Mouse (Mus musculus) thymus, postnatal 36 days (tissue): Measurements from ENCODE around the gene Baiap2l1.

Experiments
- DNase-seq, 2 experiments: peaks; one replicate each; pipeline ENCODE4 v3.0.0; 2022; ENCODE audit warnings: mixed read lengths in 2 of 2

Gene Baiap2l1

DNA sequence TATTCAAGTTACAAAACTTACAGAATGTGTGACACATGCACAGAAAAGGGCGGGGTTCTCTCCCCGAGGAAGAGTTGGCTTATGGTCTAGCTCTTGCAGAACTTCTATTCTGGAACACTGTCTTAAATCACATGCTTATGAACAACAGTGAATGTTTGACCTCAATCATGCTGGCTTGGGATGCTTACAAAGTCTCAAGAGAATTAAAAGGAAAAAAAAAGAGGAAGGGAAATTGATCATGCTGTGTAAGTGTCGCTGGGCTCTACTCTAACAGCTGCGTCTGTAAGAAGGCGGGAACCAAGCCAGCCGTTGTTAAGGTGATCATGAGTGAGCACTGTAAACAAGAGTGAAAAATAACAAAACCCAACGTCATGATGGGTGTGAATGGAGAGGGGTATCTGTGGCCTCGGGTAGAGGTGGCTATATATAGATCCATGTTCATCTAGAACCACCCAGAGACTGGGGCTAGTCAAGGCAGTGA is 74.3 kb downstream of the Baiap2l1 start:
- DNase-seq: no peak

DNA sequence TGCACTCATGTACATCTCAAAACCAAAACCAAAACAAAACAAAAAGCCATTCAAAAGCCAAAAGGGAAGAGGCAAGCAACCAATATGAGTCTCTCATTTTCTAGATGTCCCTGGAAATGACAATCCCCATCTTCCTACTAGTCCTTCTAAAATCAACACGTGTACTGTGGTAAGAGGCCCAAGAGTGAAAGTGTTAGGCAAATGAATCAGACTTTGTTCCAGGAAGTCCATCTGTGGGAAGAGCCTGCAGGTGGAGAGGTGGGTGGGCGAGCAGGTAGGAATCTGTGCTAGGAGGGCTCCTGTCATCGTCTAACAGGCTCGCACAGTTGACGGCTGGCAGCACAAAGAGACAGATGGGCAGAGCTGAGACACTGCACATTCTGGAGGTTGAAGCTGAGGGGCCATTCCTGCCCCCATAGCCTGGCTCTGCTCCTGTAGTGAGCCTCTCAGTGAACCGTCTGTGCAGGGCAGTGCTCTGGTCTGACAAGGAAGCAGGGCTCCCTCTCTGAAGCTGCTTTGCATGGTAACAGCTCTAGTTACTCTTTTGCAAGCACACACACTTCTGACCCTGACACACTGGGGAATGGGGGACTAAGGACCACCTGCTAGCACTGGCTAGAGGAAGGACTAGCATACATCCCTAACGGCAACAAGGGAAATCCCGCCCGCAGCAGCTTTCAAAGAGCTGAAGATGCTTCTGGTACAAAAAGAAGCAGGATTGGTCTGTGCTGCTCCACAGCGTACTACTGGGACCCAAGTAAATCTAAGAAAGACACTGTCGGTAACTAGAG is 75.2 kb downstream of the Baiap2l1 start:
- DNase-seq: no peak

DNA sequence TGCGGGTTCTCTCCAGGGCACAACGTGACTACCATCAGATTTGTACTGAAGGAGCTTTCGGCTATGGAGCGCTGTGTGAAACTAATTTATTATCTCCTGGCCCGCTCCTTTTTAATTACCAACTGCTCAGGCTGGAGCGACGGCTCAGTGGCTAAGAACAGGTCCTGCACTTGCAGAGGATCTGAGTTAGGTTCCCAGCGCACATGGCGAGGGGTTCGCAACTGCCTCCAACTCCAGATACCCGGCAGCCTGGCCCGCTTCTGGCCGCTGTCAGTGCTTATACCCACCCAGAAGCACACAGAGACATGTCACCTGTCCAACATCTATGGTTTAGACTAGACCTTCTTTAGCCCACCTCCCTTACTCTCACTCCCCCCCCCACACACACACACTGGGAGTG is 78.0 kb downstream of the Baiap2l1 start:
- no peak for DNase-seq

GRCm38 (mm10) chr5:144279081-144279541 is 78.8 kb downstream of the Baiap2l1 start:
- no peak for DNase-seq

DNA sequence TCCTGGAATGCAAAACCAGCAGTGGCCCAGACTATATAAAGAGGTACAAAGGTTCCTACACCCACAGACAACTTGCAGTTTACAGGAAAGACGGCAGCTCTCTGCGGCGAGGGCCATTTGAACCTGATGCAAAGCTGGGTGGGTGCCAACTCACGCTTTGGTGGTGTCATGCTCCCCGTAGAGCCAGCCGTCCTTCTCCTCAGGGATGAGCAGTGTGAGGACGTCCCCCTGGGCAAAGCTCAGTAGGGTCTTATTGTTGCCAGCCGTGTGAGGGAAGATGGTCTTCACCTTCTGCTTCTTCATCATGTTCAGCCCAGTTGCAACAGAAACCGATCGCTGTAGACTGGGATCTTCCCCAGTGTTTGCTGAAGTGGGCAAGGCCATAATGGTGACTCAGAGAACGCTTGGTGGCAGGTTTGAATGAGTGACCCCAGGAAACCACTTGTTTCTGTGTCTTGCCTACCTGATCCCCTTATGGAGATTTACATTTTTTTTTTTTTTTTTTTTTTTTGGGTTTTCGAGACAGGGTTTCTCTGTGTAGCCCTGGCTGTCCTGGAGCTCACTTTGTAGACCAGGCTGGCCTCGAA is 79.4 kb downstream of the Baiap2l1 start:
- no peak for DNase-seq

DNA sequence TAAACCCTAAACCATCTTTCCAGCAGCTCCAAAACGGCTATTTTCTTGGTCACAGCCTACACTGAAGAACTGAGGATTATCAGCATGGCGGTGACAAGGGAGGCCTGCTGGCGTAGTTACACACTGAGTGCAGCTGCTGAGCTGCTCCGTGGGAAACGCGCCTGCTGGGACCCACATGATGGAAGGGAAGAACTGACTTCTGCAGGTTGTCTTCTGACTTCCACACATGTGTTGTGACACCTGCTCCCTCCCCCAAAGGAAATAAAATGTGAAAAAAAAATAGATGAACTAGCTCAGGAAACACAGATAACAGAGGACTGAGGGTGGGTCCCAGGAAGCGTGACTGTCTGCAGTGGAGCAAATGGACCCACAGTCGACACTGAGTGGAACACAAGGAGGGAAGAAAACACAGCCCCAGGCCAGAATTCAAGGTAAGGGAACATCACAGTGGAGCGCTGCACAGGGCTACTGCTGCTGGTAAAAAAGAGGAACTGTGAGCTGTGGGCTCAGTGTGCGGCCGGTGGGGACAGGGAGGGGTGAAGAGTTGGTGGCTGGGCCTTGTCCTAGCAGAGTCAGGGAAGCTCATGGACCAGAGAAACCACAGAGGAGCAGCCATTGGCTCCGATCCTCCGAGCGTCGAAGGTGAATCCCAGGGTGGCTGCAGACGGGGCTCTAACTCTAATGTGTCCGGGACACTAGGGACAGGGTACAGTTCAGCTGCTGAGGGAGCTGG is 80.8 kb downstream of the Baiap2l1 start:
- DNase-seq: peak in 1 of 2 experiments; percentile 40

GRCm38 (mm10) chr5:144274904-144275303 is 83.0 kb downstream of the Baiap2l1 start:
- DNase-seq: no peak

DNA sequence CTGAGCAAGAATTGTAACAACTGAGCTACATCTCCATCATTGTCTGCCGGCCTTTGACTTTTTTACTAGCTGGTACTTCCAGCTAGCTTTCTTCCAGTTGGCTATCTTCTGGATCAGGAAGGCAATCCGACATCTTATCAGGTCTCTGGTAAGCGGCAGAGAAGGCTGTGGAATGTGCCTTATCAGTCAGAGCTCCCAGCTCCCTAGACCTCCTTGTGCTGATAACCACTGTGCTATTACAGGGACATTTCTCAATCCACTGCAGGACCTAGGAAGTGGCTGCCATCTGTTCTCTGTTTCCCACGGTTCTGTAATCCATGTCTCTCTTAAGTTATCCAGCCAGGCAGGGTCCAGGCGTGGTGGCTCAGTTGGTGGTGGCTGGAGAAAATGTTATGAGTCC is 86.1 kb downstream of the Baiap2l1 start:
- no peak for DNase-seq

GRCm38 (mm10) chr5:144271118-144271517 is 86.8 kb downstream of the Baiap2l1 start:
- DNase-seq: no peak

- DNase-seq: no peak
Observed at GRCm38 (mm10) chr5:144270420-144270819, 87.5 kb downstream of the Baiap2l1 start.

GRCm38 (mm10) chr5:144269926-144270325 is 88.0 kb downstream of the Baiap2l1 start:
- DNase-seq: no peak

GRCm38 (mm10) chr5:144267535-144268241 is 90.2 kb downstream of the Baiap2l1 start:
- DNase-seq: no peak

DNA sequence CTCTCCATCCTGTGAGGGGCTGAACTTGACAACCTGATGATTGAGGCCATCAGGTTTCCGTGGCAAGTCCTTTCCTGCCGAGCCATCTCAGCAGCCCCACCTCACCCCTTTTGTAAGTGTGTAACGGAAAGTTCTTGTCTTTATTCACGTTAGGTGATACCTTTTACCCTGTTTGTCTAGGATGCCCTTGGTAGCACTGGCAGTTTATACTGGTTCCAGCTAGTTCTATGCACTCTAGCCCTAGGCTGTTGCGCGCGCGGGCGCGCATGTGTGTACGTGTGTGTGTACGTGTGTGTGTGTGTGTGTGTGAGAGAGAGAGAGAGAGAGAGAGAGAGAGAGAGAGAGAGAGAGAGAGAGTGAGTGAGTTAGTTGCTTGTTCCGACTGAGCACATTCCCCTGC is 94.4 kb downstream of the Baiap2l1 start:
- DNase-seq: no peak

GRCm38 (mm10) chr5:144263082-144263481 is 94.8 kb downstream of the Baiap2l1 start:
- DNase-seq: no peak

DNA sequence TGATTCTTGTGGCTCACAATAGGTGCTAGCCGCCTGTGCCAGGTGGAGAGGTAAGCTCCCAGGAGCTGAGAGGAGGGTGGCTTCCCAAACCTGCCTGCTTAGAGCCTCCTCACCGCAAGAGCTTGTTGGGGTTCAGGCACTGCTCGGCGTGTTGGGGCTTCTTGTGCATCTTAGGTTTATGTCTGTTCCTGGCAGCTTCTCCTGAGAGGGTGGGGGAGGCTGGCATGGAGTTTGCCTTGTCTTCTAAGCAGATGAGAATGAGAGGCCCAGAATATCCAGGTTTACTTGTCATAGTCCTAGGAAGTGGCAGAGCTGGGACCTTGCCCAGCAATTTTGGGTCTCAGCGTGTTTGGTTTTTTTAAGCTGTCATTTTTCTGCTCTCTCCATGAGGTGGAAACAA is 96.1 kb downstream of the Baiap2l1 start:
- no peak for DNase-seq

DNA sequence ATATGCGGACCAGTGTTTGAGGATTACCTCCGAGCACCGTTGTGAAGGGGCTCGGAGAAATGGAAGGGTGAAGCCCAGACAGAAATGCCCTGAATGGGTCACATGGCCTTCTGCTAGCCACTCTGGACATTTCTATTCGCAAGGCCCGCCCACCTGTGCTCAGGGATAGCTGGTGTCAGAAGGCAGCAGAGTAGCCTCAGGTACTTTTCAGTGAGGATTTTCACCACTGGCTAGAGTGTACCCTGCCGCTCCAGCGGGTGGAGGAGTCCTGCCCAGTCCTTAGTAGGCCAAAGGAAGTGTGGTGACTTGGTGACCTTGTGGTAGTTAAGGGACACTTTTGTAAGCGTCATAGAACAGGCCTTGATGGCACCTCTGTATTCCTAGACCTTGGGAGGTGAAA is 96.6 kb downstream of the Baiap2l1 start:
- DNase-seq: no peak

- no peak for DNase-seq
Observed at GRCm38 (mm10) chr5:144260464-144260863, 97.4 kb downstream of the Baiap2l1 start.

DNA sequence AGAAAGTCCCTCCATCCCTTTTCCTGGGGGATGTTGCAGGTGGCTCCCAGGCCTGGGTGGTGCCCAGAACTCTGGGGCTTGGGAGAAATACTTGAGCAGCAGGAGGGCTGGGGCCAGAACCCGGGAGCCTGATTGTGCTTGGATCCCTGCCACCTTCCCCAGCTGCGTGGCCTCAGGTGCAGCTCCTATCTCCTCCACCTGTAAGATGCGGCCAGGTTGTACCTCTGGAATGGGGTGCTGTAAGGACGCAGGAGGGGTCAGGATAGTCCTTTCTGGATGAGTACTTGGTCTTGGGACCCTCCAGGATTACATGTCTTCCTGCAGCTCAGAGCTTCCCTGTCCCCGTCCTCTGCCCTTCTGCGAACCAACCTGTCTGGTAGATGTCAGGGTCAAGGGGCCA is 98.7 kb downstream of the Baiap2l1 start:
- DNase-seq: no peak

GRCm38 (mm10) chr5:144258687-144259086 is 99.2 kb downstream of the Baiap2l1 start:
- no peak for DNase-seq

- no peak for DNase-seq
Observed at GRCm38 (mm10) chr5:144258131-144258611, 99.7 kb downstream of the Baiap2l1 start.

GRCm38 (mm10) chr5:144257451-144258110 is 100.3 kb downstream of the Baiap2l1 start:
- DNase-seq: peak; percentile 29 to 37

DNA sequence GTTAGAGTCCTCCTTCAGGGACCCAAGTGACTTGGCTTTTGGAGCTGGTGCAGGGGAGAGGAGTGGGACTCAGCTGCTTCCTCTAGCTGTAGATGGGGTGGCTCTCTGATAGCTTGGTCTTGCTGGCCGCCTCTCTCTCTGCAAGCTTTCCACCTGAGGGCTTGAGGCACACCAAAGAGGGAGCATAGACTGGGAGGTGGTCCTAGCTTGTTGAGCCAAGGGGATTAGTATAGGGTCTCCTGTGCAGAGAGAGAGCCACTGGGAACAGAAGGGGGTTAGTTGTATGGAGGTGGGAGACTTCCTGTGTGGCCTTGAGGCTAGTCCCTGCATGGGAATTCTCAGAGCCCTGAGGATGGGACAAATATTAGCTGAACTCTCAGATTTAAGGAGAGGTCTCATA is 101.0 kb downstream of the Baiap2l1 start:
- DNase-seq: no peak
